8 mouse cellular contexts compared by ENCODE assay signal in the genomic region with DNA sequence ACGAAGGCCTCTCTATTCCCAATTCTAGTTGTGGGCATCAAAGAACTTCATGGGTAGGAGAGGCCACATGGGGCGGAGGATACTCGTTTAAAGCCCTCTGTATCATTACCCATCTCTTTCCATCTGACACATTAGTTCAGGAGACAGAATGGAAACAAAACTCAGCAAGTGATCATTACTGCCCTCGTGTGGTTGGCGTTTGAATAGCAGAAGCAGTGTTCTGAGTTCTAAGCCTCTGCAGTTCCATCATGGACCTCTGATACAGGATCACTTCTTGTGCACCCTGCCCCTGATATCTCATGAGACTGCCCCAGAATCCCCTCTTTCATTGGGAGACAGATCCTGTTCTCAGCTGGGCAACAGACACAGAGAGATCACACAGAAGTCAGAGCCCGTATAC. TPM values are rescaled to one million over a fixed set of nuclear protein-coding genes. Genes with fewer than 3 reads are reported as not detected.
A peak's percentile ranks its signal among the peaks of the same experiment; 100 is the strongest.
DNase-seq lines count a peak whose midpoint lies in the region; ATAC-seq and TF ChIP-seq lines count a peak whose summit lies in the region.

No protein-coding gene starts in this region.

- 31% methylated on average over 6 of the region's 6 CpGs for WGBS in kidney, embryonic 15.5 days
- WGBS in midbrain, embryonic 15.5 days: 27% methylated on average over 6 of the region's 6 CpGs

- H3K4me1 ChIP-seq in kidney, embryonic 15.5 days: no peaks in the 10 kb centered on the region
- H3K4me1 ChIP-seq in MEL (ENCODE audit: control insufficient read depth in 1 of 2, insufficient read depth in 2 of 2, low read length in 2 of 2): no peaks in the 10 kb centered on the region
- H3K4me1 ChIP-seq in midbrain, embryonic 15.5 days: no peaks in the 10 kb centered on the region

- no peaks in the 10 kb centered on the region for H3K79me2 ChIP-seq in MEL (ENCODE audit: control insufficient read depth, insufficient read depth, low read length, poor library complexity)

- DNase-seq in kidney, adult 11 months: peak; percentile 26
- DNase-seq in MEL (ENCODE audit: low read depth, low spot score): peak; percentile 73
- DNase-seq in c-Kit-positive CD71-negative TER-119-negative erythroid progenitor cells, embryonic 14.5 days (ENCODE audit: low read depth): peak; percentile 60
- DNase-seq in frontal cortex, postnatal 25 days (ENCODE audit: low spot score in 2 of 2): peak; percentile 61 to 64
- DNase-seq in layer of hippocampus, postnatal 25 days (ENCODE audit: extremely low spot score in 1 of 2, low spot score in 1 of 2): peak; percentile 63 to 83
- peak; percentile 49 for DNase-seq in thymus, postnatal 14 days

- ATAC-seq in kidney, embryonic 15.5 days (replicated peaks; ENCODE audit: low FRiP score): no peak
- peak; percentile 20; the same call in 1 of the 2 replicates for ATAC-seq in midbrain, embryonic 15.5 days (replicated peaks)

- H3K4me2 ChIP-seq in kidney, embryonic 15.5 days: no peak overlapping the region
- H3K4me2 ChIP-seq in midbrain, embryonic 15.5 days: no peak overlapping the region

- no peak for TF ChIP-seq EP300 in MEL (IDR thresholded peaks at IDR 0.05; ENCODE audit: low read depth in 1 of 2, low read length in 2 of 2)

- no peaks in the 10 kb centered on the region for H3K36me3 ChIP-seq in kidney, embryonic 15.5 days
- no peaks in the 10 kb centered on the region for H3K36me3 ChIP-seq in MEL (ENCODE audit: control insufficient read depth in 1 of 2, insufficient read depth in 2 of 2, low read length in 2 of 2)
- no peaks in the 10 kb centered on the region for H3K36me3 ChIP-seq in midbrain, embryonic 15.5 days (replicated peaks)

- TF ChIP-seq CTCF in MEL (IDR thresholded peaks at IDR 0.05 in 2 of 3, conservative IDR thresholded peaks at IDR 0.05 in 1 of 3; ENCODE audit: control insufficient read depth in 1 of 3, insufficient read depth in 1 of 3, low read depth in 2 of 3, low read length in 3 of 3, poor library complexity in 1 of 3, severe bottlenecking in 1 of 3): peak; percentile 63 to 88 (median 83)

- TF ChIP-seq RAD21 in MEL (IDR thresholded peaks at IDR 0.05; ENCODE audit: low read depth, low read length): peak; percentile 52

- H3K27ac ChIP-seq in kidney, embryonic 15.5 days: no peak overlapping the region
- H3K27ac ChIP-seq in MEL (ENCODE audit: control insufficient read depth, low read depth, low read length): no peak overlapping the region
- no peak overlapping the region for H3K27ac ChIP-seq in midbrain, embryonic 15.5 days

- no peak overlapping the region for H3K4me3 ChIP-seq in kidney, embryonic 15.5 days (replicated peaks)
- no peak overlapping the region for H3K4me3 ChIP-seq in MEL (ENCODE audit: control insufficient read depth in 1 of 2, insufficient read depth in 1 of 2, low read depth in 2 of 2, low read length in 2 of 2)
- H3K4me3 ChIP-seq in midbrain, embryonic 15.5 days: no peak overlapping the region

- no peaks in the 10 kb centered on the region for H3K27me3 ChIP-seq in kidney, embryonic 15.5 days
- H3K27me3 ChIP-seq in MEL (ENCODE audit: control insufficient read depth in 1 of 2, insufficient read depth in 2 of 2, low read length in 2 of 2): no peaks in the 10 kb centered on the region
- H3K27me3 ChIP-seq in midbrain, embryonic 15.5 days (replicated peaks): no peaks in the 10 kb centered on the region

- H3K9ac ChIP-seq in kidney, embryonic 15.5 days: no peak overlapping the region
- no peak overlapping the region for H3K9ac ChIP-seq in MEL (ENCODE audit: control insufficient read depth, low read depth, low read length, poor library complexity, severe bottlenecking)
- no peak overlapping the region for H3K9ac ChIP-seq in midbrain, embryonic 15.5 days

- H3K9me3 ChIP-seq in kidney, embryonic 15.5 days (replicated peaks): no peaks in the 10 kb centered on the region
- H3K9me3 ChIP-seq in MEL (replicated peaks; ENCODE audit: insufficient read depth, low read length): no peaks in the 10 kb centered on the region
- H3K9me3 ChIP-seq in midbrain, embryonic 15.5 days: no peaks in the 10 kb centered on the region

- TF ChIP-seq POLR2A in MEL (IDR thresholded peaks at IDR 0.05; ENCODE audit: control insufficient read depth in 1 of 2, insufficient read depth in 1 of 2, low read depth in 1 of 2, low read length in 2 of 2, poor library complexity in 1 of 2): no peak

TF ChIP-seq in MEL, 35 proteins besides CTCF, POLR2A, EP300 and RAD21:
- TF ChIP-seq SMC3 (IDR thresholded peaks at IDR 0.05; ENCODE audit: low read depth, low read length): peak; percentile 51
- TF ChIP-seq KAT2A (conservative IDR thresholded peaks at IDR 0.05; ENCODE audit: low read depth, low read length): no peak

RNA-seq across cellular contexts. Expression of a gene that starts 14.9 kb away (rescaled TPM):
- not detected in 2 replicates for polyA plus RNA-seq in kidney, embryonic 15.5 days (2015; fragmentation: Nextera tagmentation; extraction: Ambion mirVana)
- not detected in 2 replicates for total RNA-seq in MEL (2012; rRNA removed)
- polyA plus RNA-seq in MEL (2012; ENCODE audit: insufficient read depth in 1 of 2, insufficient read length in 2 of 2, low read depth in 1 of 2, low replicate concordance in 2 of 2, missing spikeins in 1 of 2): not detected
- total RNA-seq in layer of hippocampus, postnatal 25 days (2021): not detected
- polyA plus RNA-seq in midbrain, embryonic 15.5 days (2015; fragmentation: Nextera tagmentation; extraction: Ambion mirVana): not detected in 2 replicates

RNA-seq across cellular contexts. Expression of a gene that starts 21.8 kb away (rescaled TPM):
- not detected in 2 replicates for polyA plus RNA-seq in kidney, embryonic 15.5 days (2015; fragmentation: Nextera tagmentation; extraction: Ambion mirVana)
- total RNA-seq in MEL (2012; rRNA removed): not detected in 2 replicates
- not detected for polyA plus RNA-seq in MEL (2012; ENCODE audit: insufficient read depth in 1 of 2, insufficient read length in 2 of 2, low read depth in 1 of 2, low replicate concordance in 2 of 2, missing spikeins in 1 of 2)
- total RNA-seq in layer of hippocampus, postnatal 25 days (2021): not detected
- not detected in 2 replicates for polyA plus RNA-seq in midbrain, embryonic 15.5 days (2015; fragmentation: Nextera tagmentation; extraction: Ambion mirVana)

RNA-seq across cellular contexts. Expression of a gene that starts 34.9 kb away (rescaled TPM):
- not detected in 2 replicates for polyA plus RNA-seq in kidney, embryonic 15.5 days (2015; fragmentation: Nextera tagmentation; extraction: Ambion mirVana)
- total RNA-seq in MEL (2012; rRNA removed): not detected in 2 replicates
- not detected for polyA plus RNA-seq in MEL (2012; ENCODE audit: insufficient read depth in 1 of 2, insufficient read length in 2 of 2, low read depth in 1 of 2, low replicate concordance in 2 of 2, missing spikeins in 1 of 2)
- not detected for total RNA-seq in layer of hippocampus, postnatal 25 days (2021)
- not detected in 2 replicates for polyA plus RNA-seq in midbrain, embryonic 15.5 days (2015; fragmentation: Nextera tagmentation; extraction: Ambion mirVana)

RNA-seq across cellular contexts. Expression of a gene that starts 52.7 kb away (rescaled TPM):
- polyA plus RNA-seq in kidney, embryonic 15.5 days (2015; fragmentation: Nextera tagmentation; extraction: Ambion mirVana): not detected in 2 replicates
- not detected in 2 replicates for total RNA-seq in MEL (2012; rRNA removed)
- not detected for polyA plus RNA-seq in MEL (2012; ENCODE audit: insufficient read depth in 1 of 2, insufficient read length in 2 of 2, low read depth in 1 of 2, low replicate concordance in 2 of 2, missing spikeins in 1 of 2)
- not detected for total RNA-seq in layer of hippocampus, postnatal 25 days (2021)
- not detected in 2 replicates for polyA plus RNA-seq in midbrain, embryonic 15.5 days (2015; fragmentation: Nextera tagmentation; extraction: Ambion mirVana)

RNA-seq across cellular contexts. Expression of a gene that starts 55.2 kb away (rescaled TPM):
- not detected in 2 replicates for polyA plus RNA-seq in kidney, embryonic 15.5 days (2015; fragmentation: Nextera tagmentation; extraction: Ambion mirVana)
- total RNA-seq in MEL (2012; rRNA removed): not detected in 2 replicates
- polyA plus RNA-seq in MEL (2012; ENCODE audit: insufficient read depth in 1 of 2, insufficient read length in 2 of 2, low read depth in 1 of 2, low replicate concordance in 2 of 2, missing spikeins in 1 of 2): not detected
- total RNA-seq in layer of hippocampus, postnatal 25 days (2021): not detected
- polyA plus RNA-seq in midbrain, embryonic 15.5 days (2015; fragmentation: Nextera tagmentation; extraction: Ambion mirVana): not detected in 2 replicates
